Mouse (Mus musculus) lung, postnatal 0 days (tissue): ENCODE measurements around the gene Rabepk. TPM values are rescaled to one million over a fixed set of nuclear protein-coding genes. Genes with fewer than 3 reads are reported as not detected.
A peak's percentile ranks its signal among the peaks of the same experiment; 100 is the strongest.
"Not testable (repeated sequence)": the region's sequence is repeated elsewhere in the genome, so short reads cannot be mapped to it uniquely, and the experiment has no call there.

Source experiments
- ATAC-seq: fragments of 200-750 bp; cut with Nextera tagmentation; 2 replicates; pipeline ENCODE4 v1.8.0; 2017; ENCODE audit warnings: moderate library complexity
- DNase-seq: peaks from one replicate; pipeline ENCODE4 v3.0.0-alpha.2; 2016; ENCODE audit warnings: low spot score
- H3K27ac ChIP-seq: fragments of 300-500 bp; sonication (generic); 2 replicates; pipeline ENCODE4 v1.5.1; 2014; ENCODE audit warnings: antibody characterized with exemption, mild to moderate bottlenecking, low read length, mixed read lengths
- H3K27me3 ChIP-seq: fragments of 300-500 bp; sonication (generic); replicated peaks from 2 replicates; pipeline ENCODE4 v1.6.1; 2014; ENCODE audit warnings: low read length, mixed read lengths; ENCODE audit not compliant: insufficient read depth
- H3K36me3 ChIP-seq: fragments of 300-500 bp; sonication (generic); 2 replicates; pipeline ENCODE4 v1.6.1; 2014; ENCODE audit warnings: low read length, mixed read lengths; ENCODE audit not compliant: insufficient read depth
- H3K4me1 ChIP-seq: fragments of 300-500 bp; sonication (generic); 2 replicates; pipeline ENCODE4 v1.6.1; 2014; ENCODE audit warnings: antibody characterized with exemption, low read depth, low read length, mixed read lengths; ENCODE audit not compliant: insufficient read depth
- H3K4me2 ChIP-seq: fragments of 300-500 bp; sonication (generic); replicated peaks from 2 replicates; pipeline ENCODE4 v1.6.1; 2014; ENCODE audit warnings: low read depth, mild to moderate bottlenecking, low read length, moderate library complexity, mixed read lengths
- H3K4me3 ChIP-seq: fragments of 300-500 bp; sonication (generic); 2 replicates; pipeline ENCODE4 v1.5.1; 2014; ENCODE audit warnings: low read depth, low read length
- H3K9ac ChIP-seq: fragments of 300-500 bp; sonication (generic); replicated peaks from 2 replicates; pipeline ENCODE4 v1.6.1; 2014; ENCODE audit warnings: low read depth, mild to moderate bottlenecking
- H3K9me3 ChIP-seq: fragments of 300-500 bp; sonication (generic); 2 replicates; pipeline ENCODE4 v1.6.1; 2016; ENCODE audit warnings: low read length, mixed read lengths
- CTCF ChIP-seq: IDR thresholded peaks from 2 replicates; pipeline ENCODE4 v1.5.1; 2016; ENCODE audit warnings: antibody characterized with exemption, mild to moderate bottlenecking
- EP300 ChIP-seq: IDR thresholded peaks from 2 replicates; pipeline ENCODE4 v1.6.1; 2016; ENCODE audit warnings: antibody characterized with exemption, mild to moderate bottlenecking, control low read depth
- WGBS: fragments of 180-500 bp; shearing (Covaris S2); extraction: QIAGEN DNeasy Blood & Tissue Kit; methylation state at CpG from one replicate; pipeline ENCODE4 v1.1.7; 2014; 5-methylcytosine and 5-hydroxymethylcytosine counted together
- polyA plus RNA-seq: library from polyadenylated mRNA; unstranded; fragments of >200 nt; fragmentation: Nextera tagmentation; extraction: Ambion mirVana; gene quantifications from 2 replicates; pipeline ENCODE4 v1.2.1, GENCODE M21; 2015

Gene Rabepk
- polyA plus RNA-seq, 1 experiment from 2014 or later = 18.5 TPM

- Histone ChIP-seq H3K9me3 (no peaks in the 10 kb centered on the region), H3K27ac (no peak overlapping the region), H3K9ac (no peak overlapping the region), H3K36me3 (no peaks in the 10 kb centered on the region), H3K27me3 (no peaks in the 10 kb centered on the region), H3K4me3 (no peak overlapping the region), H3K4me1 (no peaks in the 10 kb centered on the region), H3K4me2 (no peak overlapping the region)
- ATAC-seq = no peak
- TF ChIP-seq EP300 (no peak), CTCF (no peak)
- DNase-seq = no peak
- WGBS = 85% methylated on average over 17 of the region's 17 CpGs
Measured at GRCm38 (mm10) chr2:34833624-34834023, 33.9 kb upstream of the Rabepk start.

- ATAC-seq, H3K4me3 ChIP-seq, H3K4me1 ChIP-seq, H3K36me3 ChIP-seq, DNase-seq, H3K9ac ChIP-seq, H3K4me2 ChIP-seq, H3K27ac ChIP-seq, H3K9me3 ChIP-seq, H3K27me3 ChIP-seq: not testable (repeated sequence)
- 66% methylated on average over 11 of the region's 11 CpGs for WGBS
Measured at GRCm38 (mm10) chr2:34832766-34833457, 33.2 kb upstream of the Rabepk start, which contains the start of gene Gm34653. TSS of gene Gm34653 (plus strand) at chr2:34833007.

GRCm38 (mm10) chr2:34830066-34830465 lies 30.4 kb upstream of the Rabepk start:
- not testable (repeated sequence) for H3K9me3 ChIP-seq, ATAC-seq, H3K27ac ChIP-seq, H3K27me3 ChIP-seq, DNase-seq, H3K4me3 ChIP-seq, H3K4me2 ChIP-seq, H3K9ac ChIP-seq, H3K36me3 ChIP-seq, H3K4me1 ChIP-seq
- WGBS = 95% methylated on average over 15 of the region's 17 CpGs

GRCm38 (mm10) chr2:34828026-34828425 lies 28.3 kb upstream of the Rabepk start:
- WGBS = 63% methylated on average over 1 of the region's 1 CpGs
- Histone ChIP-seq H3K4me3 (no peak overlapping the region), H3K9ac (no peak overlapping the region), H3K4me1 (peaks cover 8% of the 10 kb centered on the region; the same call in 1 of the 2 replicates), H3K27ac (peak overlapping the region; percentile 43; the same call in 1 of the 2 replicates), H3K36me3 (no peaks in the 10 kb centered on the region), H3K4me2 (no peak overlapping the region), H3K9me3 (no peaks in the 10 kb centered on the region), H3K27me3 (no peaks in the 10 kb centered on the region)
- ATAC-seq (peak; percentile 55), DNase-seq (peak; percentile 89)
- TF ChIP-seq CTCF (no peak), EP300 (peak; percentile 44; the same call in 1 of the 2 replicates)

GRCm38 (mm10) chr2:34827591-34827990 lies 27.9 kb upstream of the Rabepk start:
- no peak overlapping the region for H3K9ac ChIP-seq

GRCm38 (mm10) chr2:34826460-34827231 lies 26.9 kb upstream of the Rabepk start:
- Histone ChIP-seq H3K27ac (peak overlapping the region; percentile 96), H3K9ac (peak overlapping the region; percentile 97), H3K4me3 (peak overlapping the region; percentile 90), H3K27me3 (no peaks in the 10 kb centered on the region), H3K36me3 (peaks cover 5% of the 10 kb centered on the region; the same call in 1 of the 2 replicates), H3K9me3 (no peaks in the 10 kb centered on the region), H3K4me1 (peaks cover 8% of the 10 kb centered on the region; the same call in 1 of the 2 replicates), H3K4me2 (peak overlapping the region; percentile 70)
- DNase-seq (peak; percentile 22), ATAC-seq (no peak)
- TF ChIP-seq CTCF (no peak), EP300 (no peak)
- 36% methylated on average over 20 of the region's 21 CpGs for WGBS

More at GRCm38 (mm10) chr2:34827591-34827990, 27.9 kb upstream of the Rabepk start:
- Histone ChIP-seq H3K9me3 (no peaks in the 10 kb centered on the region), H3K4me3 (no peak overlapping the region), H3K27me3 (no peaks in the 10 kb centered on the region), H3K27ac (peak overlapping the region; percentile 43; the same call in 1 of the 2 replicates), H3K4me1 (peaks cover 8% of the 10 kb centered on the region; the same call in 1 of the 2 replicates), H3K4me2 (no peak overlapping the region), H3K36me3 (peaks cover 2% of the 10 kb centered on the region; the same call in 1 of the 2 replicates)
- no peak for ATAC-seq
- 80% methylated on average over 4 of the region's 4 CpGs for WGBS
- DNase-seq = peak; percentile 18
- TF ChIP-seq EP300 = no peak
- TF ChIP-seq CTCF = no peak
